Mouse (Mus musculus) embryonic facial prominence, embryonic 13.5 days (tissue): ENCODE results near the gene Gm19684. TPM values are rescaled to one million over a fixed set of nuclear protein-coding genes. Genes with fewer than 3 reads are reported as not detected.
"Not testable (repeated sequence)": the region's sequence is repeated elsewhere in the genome, so short reads cannot be mapped to it uniquely, and the experiment has no call there.

Experiments
- ATAC-seq: fragments of 200-750 bp; cut with Nextera tagmentation; 2 replicates; pipeline ENCODE4 v1.8.0; 2017; ENCODE audit warnings: low read depth; ENCODE audit not compliant: insufficient number of reproducible peaks, insufficient read depth, low FRiP score, low TSS enrichment
- H3K27ac ChIP-seq: fragments of 300-500 bp; sonication (generic); 2 replicates; pipeline ENCODE4 v1.5.1; 2015; ENCODE audit warnings: moderate library complexity, mild to moderate bottlenecking, inconsistent platforms
- H3K27me3 ChIP-seq: fragments of 300-500 bp; sonication (generic); 2 replicates; pipeline ENCODE4 v1.6.1; 2015; ENCODE audit warnings: mild to moderate bottlenecking, inconsistent platforms
- H3K36me3 ChIP-seq: fragments of 300-500 bp; sonication (generic); 2 replicates; pipeline ENCODE4 v1.6.1; 2015; ENCODE audit warnings: mild to moderate bottlenecking, inconsistent platforms
- H3K4me1 ChIP-seq: fragments of 300-500 bp; sonication (generic); 2 replicates; pipeline ENCODE4 v1.6.1; 2015; ENCODE audit warnings: inconsistent platforms
- H3K4me2 ChIP-seq: fragments of 300-500 bp; sonication (generic); 2 replicates; pipeline ENCODE4 v1.6.1; 2015; ENCODE audit warnings: moderate library complexity, mild to moderate bottlenecking, inconsistent platforms
- H3K4me3 ChIP-seq: fragments of 300-500 bp; sonication (generic); 2 replicates; pipeline ENCODE4 v1.5.1; 2015; ENCODE audit warnings: mild to moderate bottlenecking, inconsistent platforms
- H3K9ac ChIP-seq: fragments of 300-500 bp; sonication (generic); 2 replicates; pipeline ENCODE4 v1.6.1; 2015; ENCODE audit warnings: mild to moderate bottlenecking, inconsistent platforms
- H3K9me3 ChIP-seq: fragments of 300-500 bp; sonication (generic); 2 replicates; pipeline ENCODE4 v1.6.1; 2016; ENCODE audit warnings: inconsistent platforms
- WGBS: fragments of 180-500 bp; shearing (Covaris S2); methylation state at CpG from one replicate; pipeline ENCODE4 v1.1.7; 2015; ENCODE audit warnings: mixed read lengths; 5-methylcytosine and 5-hydroxymethylcytosine counted together
- polyA plus RNA-seq: library from polyadenylated mRNA; unstranded; fragments of >200 nt; fragmentation: Nextera tagmentation; extraction: Ambion mirVana; gene quantifications from 2 replicates; pipeline ENCODE4 v1.2.1, GENCODE M21; 2015

The Gm19684 gene
- polyA plus RNA-seq, 1 experiment from 2014 or later = not detected

GRCm38 (mm10) chr17:36110129-36110528 is 11.3 kb upstream of the Gm19684 start:
- H3K4me3 ChIP-seq, H3K4me2 ChIP-seq, ATAC-seq, H3K36me3 ChIP-seq, H3K27ac ChIP-seq, H3K4me1 ChIP-seq, H3K9ac ChIP-seq, H3K9me3 ChIP-seq: not testable (repeated sequence)
- peaks cover 46% of the 10 kb centered on the region for H3K27me3 ChIP-seq
- 50% methylated on average over 3 of the region's 3 CpGs for WGBS

- peak overlapping the region; percentile 83 for H3K4me2 ChIP-seq
- under 1% methylated on average over 57 of the region's 57 CpGs for WGBS
- not testable (repeated sequence) for H3K9me3 ChIP-seq, H3K27ac ChIP-seq, H3K36me3 ChIP-seq, H3K4me1 ChIP-seq
- peak overlapping the region; percentile 57 for H3K9ac ChIP-seq
- ATAC-seq = peak; percentile 39; the same call in 1 of the 2 replicates
- peaks cover 46% of the 10 kb centered on the region for H3K27me3 ChIP-seq
- H3K4me3 ChIP-seq = peak overlapping the region; percentile 45
These were observed 10.6 kb upstream of the Gm19684 start for GRCm38 (mm10) chr17:36110641-36111509.

- not testable (repeated sequence) for H3K36me3 ChIP-seq, H3K9me3 ChIP-seq, H3K27ac ChIP-seq, H3K4me1 ChIP-seq
- Histone ChIP-seq H3K9ac (peak overlapping the region; percentile 57), H3K27me3 (peaks cover 46% of the 10 kb centered on the region), H3K4me2 (peak overlapping the region; percentile 83), H3K4me3 (peak overlapping the region; percentile 45)
- WGBS = under 1% methylated on average over 10 of the region's 10 CpGs
- 0 out of 2 replicates have a peak, but pooled peaks have one; percentile 56 for ATAC-seq
These were observed 10.0 kb upstream of the Gm19684 start for GRCm38 (mm10) chr17:36111510-36111868.

GRCm38 (mm10) chr17:36113979-36114593 is 7.4 kb upstream of the Gm19684 start:
- H3K9ac ChIP-seq, H3K9me3 ChIP-seq, H3K36me3 ChIP-seq, H3K27ac ChIP-seq, H3K4me2 ChIP-seq, H3K4me1 ChIP-seq, ATAC-seq, H3K4me3 ChIP-seq: not testable (repeated sequence)
- WGBS = 20% methylated on average over 6 of the region's 6 CpGs
- peaks cover 42% of the 10 kb centered on the region for H3K27me3 ChIP-seq

- peaks cover 44% of the 10 kb centered on the region for H3K27me3 ChIP-seq
- not testable (repeated sequence) for H3K4me3 ChIP-seq, H3K9ac ChIP-seq, H3K4me1 ChIP-seq, H3K27ac ChIP-seq, H3K9me3 ChIP-seq, H3K4me2 ChIP-seq, H3K36me3 ChIP-seq, ATAC-seq
- WGBS = 15% methylated on average over 3 of the region's 3 CpGs
These were observed 4.9 kb upstream of the Gm19684 start for GRCm38 (mm10) chr17:36116545-36116944.

- H3K36me3 ChIP-seq, H3K4me1 ChIP-seq, H3K27ac ChIP-seq, H3K9ac ChIP-seq, H3K4me3 ChIP-seq, H3K9me3 ChIP-seq: not testable (repeated sequence)
- Histone ChIP-seq H3K4me2 (peak overlapping the region; percentile 32; the same call in 1 of the 2 replicates), H3K27me3 (peaks cover 50% of the 10 kb centered on the region)
- ATAC-seq = peak; percentile 64
- 23% methylated on average over 18 of the region's 18 CpGs for WGBS
These were observed 639 bp upstream of the Gm19684 start for GRCm38 (mm10) chr17:36120839-36121238.

GRCm38 (mm10) chr17:36124111-36124510 is 2.6 kb downstream of the Gm19684 start:
- H3K4me1 ChIP-seq, H3K9ac ChIP-seq, H3K9me3 ChIP-seq, H3K4me2 ChIP-seq, H3K27ac ChIP-seq, H3K36me3 ChIP-seq, ATAC-seq, H3K4me3 ChIP-seq: not testable (repeated sequence)
- H3K27me3 ChIP-seq = peaks cover 48% of the 10 kb centered on the region
- 62% methylated on average over 3 of the region's 3 CpGs for WGBS

- H3K4me2 ChIP-seq, H3K27ac ChIP-seq, H3K9ac ChIP-seq, H3K4me3 ChIP-seq, ATAC-seq, H3K4me1 ChIP-seq, H3K36me3 ChIP-seq, H3K9me3 ChIP-seq: not testable (repeated sequence)
- 64% methylated on average over 12 of the region's 13 CpGs for WGBS
- H3K27me3 ChIP-seq = peaks cover 36% of the 10 kb centered on the region
These were observed 7.0 kb downstream of the Gm19684 start for GRCm38 (mm10) chr17:36128525-36128924.

GRCm38 (mm10) chr17:36128968-36129817 is 7.7 kb downstream of the Gm19684 start, which contains the start of gene Gm7030:
TSS of gene Gm7030 (minus strand) at chr17:36129425.
- ATAC-seq = not testable (repeated sequence)
- H3K27me3 ChIP-seq = peaks cover 41% of the 10 kb centered on the region
- WGBS = 26% methylated on average over 28 of the region's 28 CpGs

GRCm38 (mm10) chr17:36131516-36132265 is 10.2 kb downstream of the Gm19684 start:
- no peak for ATAC-seq
- Histone ChIP-seq H3K36me3 (no peaks in the 10 kb centered on the region), H3K9me3 (no peaks in the 10 kb centered on the region), H3K4me3 (no peak overlapping the region), H3K27ac (no peak overlapping the region), H3K4me2 (no peak overlapping the region), H3K4me1 (no peaks in the 10 kb centered on the region), H3K27me3 (peaks cover 49% of the 10 kb centered on the region), H3K9ac (no peak overlapping the region)
- WGBS = 69% methylated on average over 5 of the region's 5 CpGs

More at GRCm38 (mm10) chr17:36128968-36129817, 7.7 kb downstream of the Gm19684 start, which contains the start of gene Gm7030:
- not testable (repeated sequence) for H3K4me3 ChIP-seq, H3K4me1 ChIP-seq, H3K27ac ChIP-seq, H3K36me3 ChIP-seq, H3K4me2 ChIP-seq, H3K9me3 ChIP-seq, H3K9ac ChIP-seq
